Mouse (Mus musculus): ENCODE data around the gene Apoc2. TPM values are rescaled to one million over a fixed set of nuclear protein-coding genes. Genes with fewer than 3 reads are reported as not detected.

Apoc2 gene
- polyA plus RNA-seq, 1 experiment from 2014 or later = 0.26 TPM

GRCm38 (mm10) chr7:19685374-19685773, 7.6 kb upstream of the Apoc2 start:
- H3K4me3 ChIP-seq = no peak overlapping the region
- H3K27ac ChIP-seq (replicated peaks) = no peak overlapping the region
- DNase-seq (ENCODE audit: low spot score) = no peak
- no peaks in the 10 kb centered on the region for H3K36me3 ChIP-seq
- no peaks in the 10 kb centered on the region for H3K4me1 ChIP-seq
- no peaks in the 10 kb centered on the region for H3K27me3 ChIP-seq (ENCODE audit: low read depth, poor library complexity, severe bottlenecking)
- WGBS = 68% methylated on average over 4 of the region's 4 CpGs
- no peaks in the 10 kb centered on the region for H3K9me3 ChIP-seq (replicated peaks)

GRCm38 (mm10) chr7:19683771-19684201, 6.0 kb upstream of the Apoc2 start:
- no peak overlapping the region for H3K4me3 ChIP-seq
- no peaks in the 10 kb centered on the region for H3K36me3 ChIP-seq
- no peaks in the 10 kb centered on the region for H3K9me3 ChIP-seq (replicated peaks)
- H3K4me1 ChIP-seq = no peaks in the 10 kb centered on the region
- WGBS = 91% methylated on average over 6 of the region's 6 CpGs
- no peak overlapping the region for H3K27ac ChIP-seq (replicated peaks)
- no peaks in the 10 kb centered on the region for H3K27me3 ChIP-seq (ENCODE audit: low read depth, poor library complexity, severe bottlenecking)
- no peak for DNase-seq (ENCODE audit: low spot score)

- no peaks in the 10 kb centered on the region for H3K27me3 ChIP-seq (ENCODE audit: low read depth, poor library complexity, severe bottlenecking)
- H3K27ac ChIP-seq (replicated peaks) = no peak overlapping the region
These were observed 5.2 kb upstream of the Apoc2 start for GRCm38 (mm10) chr7:19682979-19683378.

GRCm38 (mm10) chr7:19681202-19681694, 3.5 kb upstream of the Apoc2 start, which contains the start of the genes Gm44805 and Apoc4:
Gene Gm44805 (minus strand): TSS chr7:19681423.
Gene Apoc4 (minus strand): TSS chr7:19681479.
- no peaks in the 10 kb centered on the region for H3K9me3 ChIP-seq (replicated peaks)
- H3K4me3 ChIP-seq = no peak within 1 kb of the TSS
- no peak within 1 kb of the TSS for H3K27ac ChIP-seq (replicated peaks)
- H3K4me1 ChIP-seq = no peaks in the 10 kb centered on the region
- no peaks in the 10 kb centered on the region for H3K36me3 ChIP-seq
- 70% methylated on average over 8 of the region's 8 CpGs for WGBS
- no peaks in the 10 kb centered on the region for H3K27me3 ChIP-seq (ENCODE audit: low read depth, poor library complexity, severe bottlenecking)
- no peak for DNase-seq (ENCODE audit: low spot score)

More at GRCm38 (mm10) chr7:19682979-19683378, 5.2 kb upstream of the Apoc2 start:
- DNase-seq (ENCODE audit: low spot score) = no peak
- WGBS = 83% methylated on average over 3 of the region's 3 CpGs
- Histone ChIP-seq H3K9me3 (replicated peaks) (no peaks in the 10 kb centered on the region), H3K4me3 (no peak overlapping the region), H3K4me1 (no peaks in the 10 kb centered on the region), H3K36me3 (no peaks in the 10 kb centered on the region)

GRCm38 (mm10) chr7:19680702-19681101, 3.0 kb upstream of the Apoc2 start:
- Histone ChIP-seq H3K4me3 (no peak overlapping the region), H3K27ac (replicated peaks) (no peak overlapping the region), H3K9me3 (replicated peaks) (no peaks in the 10 kb centered on the region), H3K27me3 (ENCODE audit: low read depth, poor library complexity, severe bottlenecking) (no peaks in the 10 kb centered on the region), H3K4me1 (no peaks in the 10 kb centered on the region), H3K36me3 (no peaks in the 10 kb centered on the region)
- DNase-seq (ENCODE audit: low spot score) = no peak
- WGBS = 85% methylated on average over 2 of the region's 2 CpGs

GRCm38 (mm10) chr7:19678901-19679300, 1.2 kb upstream of the Apoc2 start:
- H3K27ac ChIP-seq (replicated peaks) = no peak overlapping the region
- no peak for DNase-seq (ENCODE audit: low spot score)
- no peaks in the 10 kb centered on the region for H3K4me1 ChIP-seq
- WGBS = 94% methylated on average over 3 of the region's 3 CpGs
- H3K9me3 ChIP-seq (replicated peaks) = no peaks in the 10 kb centered on the region
- no peaks in the 10 kb centered on the region for H3K27me3 ChIP-seq (ENCODE audit: low read depth, poor library complexity, severe bottlenecking)
- H3K36me3 ChIP-seq = no peaks in the 10 kb centered on the region
- no peak overlapping the region for H3K4me3 ChIP-seq

GRCm38 (mm10) chr7:19676662-19677061, 1.1 kb downstream of the Apoc2 start:
- DNase-seq (ENCODE audit: low spot score) = no peak
- no peaks in the 10 kb centered on the region for H3K36me3 ChIP-seq
- H3K9me3 ChIP-seq (replicated peaks) = no peaks in the 10 kb centered on the region
- whole genome bisulfite sequencing = 70% methylated on average over 1 of the region's 1 CpGs
- H3K27me3 ChIP-seq (ENCODE audit: low read depth, poor library complexity, severe bottlenecking) = no peaks in the 10 kb centered on the region
- H3K27ac ChIP-seq (replicated peaks) = no peak overlapping the region
- no peaks in the 10 kb centered on the region for H3K4me1 ChIP-seq
- H3K4me3 ChIP-seq = no peak overlapping the region

GRCm38 (mm10) chr7:19675824-19676223, 1.9 kb downstream of the Apoc2 start:
- no peak overlapping the region for H3K4me3 ChIP-seq
- no peak overlapping the region for H3K27ac ChIP-seq (replicated peaks)
- no peaks in the 10 kb centered on the region for H3K4me1 ChIP-seq
- no peak for DNase-seq (ENCODE audit: low spot score)
- 84% methylated on average over 10 of the region's 10 CpGs for WGBS
- H3K27me3 ChIP-seq (ENCODE audit: low read depth, poor library complexity, severe bottlenecking) = no peaks in the 10 kb centered on the region
- no peaks in the 10 kb centered on the region for H3K9me3 ChIP-seq (replicated peaks)
- no peaks in the 10 kb centered on the region for H3K36me3 ChIP-seq

- H3K36me3 ChIP-seq = no peaks in the 10 kb centered on the region
- peaks cover 10% of the 10 kb centered on the region for H3K4me1 ChIP-seq
- no peak for DNase-seq (ENCODE audit: low spot score)
- no peak overlapping the region for H3K27ac ChIP-seq (replicated peaks)
- no peaks in the 10 kb centered on the region for H3K9me3 ChIP-seq (replicated peaks)
- WGBS = 73% methylated on average over 14 of the region's 14 CpGs
- no peaks in the 10 kb centered on the region for H3K27me3 ChIP-seq (ENCODE audit: low read depth, poor library complexity, severe bottlenecking)
- no peak overlapping the region for H3K4me3 ChIP-seq
These were observed 4.5 kb downstream of the Apoc2 start for GRCm38 (mm10) chr7:19673083-19673699.

GRCm38 (mm10) chr7:19671511-19671910, 6.2 kb downstream of the Apoc2 start:
- Histone ChIP-seq H3K27ac (replicated peaks) (no peak overlapping the region), H3K36me3 (no peaks in the 10 kb centered on the region), H3K4me1 (peaks cover 10% of the 10 kb centered on the region), H3K4me3 (no peak overlapping the region), H3K27me3 (ENCODE audit: low read depth, poor library complexity, severe bottlenecking) (no peaks in the 10 kb centered on the region), H3K9me3 (replicated peaks) (no peaks in the 10 kb centered on the region)
- DNase-seq (ENCODE audit: low spot score) = no peak
- WGBS = 76% methylated on average over 10 of the region's 10 CpGs

- H3K27ac ChIP-seq (replicated peaks) = peak overlapping the region; percentile 59
- 11% methylated on average over 10 of the region's 10 CpGs for WGBS
- H3K9me3 ChIP-seq (replicated peaks) = 0 out of 2 replicates have a peak, but pooled peaks cover 3% of the 10 kb centered on the region
These were observed 8.6 kb downstream of the Apoc2 start for GRCm38 (mm10) chr7:19668947-19669721.

GRCm38 (mm10) chr7:19667434-19667833, 10.3 kb downstream of the Apoc2 start:
- WGBS = 81% methylated on average over 2 of the region's 2 CpGs
- no peak for DNase-seq (ENCODE audit: low spot score)
- no peak overlapping the region for H3K4me3 ChIP-seq
- H3K9me3 ChIP-seq (replicated peaks) = 0 out of 2 replicates have a peak, but pooled peaks cover 3% of the 10 kb centered on the region
- H3K27ac ChIP-seq (replicated peaks) = no peak overlapping the region
- H3K27me3 ChIP-seq (ENCODE audit: low read depth, poor library complexity, severe bottlenecking) = no peaks in the 10 kb centered on the region
- H3K4me1 ChIP-seq = peaks cover 33% of the 10 kb centered on the region
- H3K36me3 ChIP-seq = peaks cover 4% of the 10 kb centered on the region

More at GRCm38 (mm10) chr7:19668947-19669721, 8.6 kb downstream of the Apoc2 start:
- no peaks in the 10 kb centered on the region for H3K36me3 ChIP-seq
- peak overlapping the region; percentile 35 for H3K4me3 ChIP-seq
- peak; percentile 87 for DNase-seq (ENCODE audit: low spot score)
- no peaks in the 10 kb centered on the region for H3K27me3 ChIP-seq (ENCODE audit: low read depth, poor library complexity, severe bottlenecking)
- H3K4me1 ChIP-seq = peaks cover 19% of the 10 kb centered on the region

GRCm38 (mm10) chr7:19666750-19667149, 11.0 kb downstream of the Apoc2 start:
- Histone ChIP-seq H3K36me3 (peaks cover 11% of the 10 kb centered on the region), H3K27me3 (ENCODE audit: low read depth, poor library complexity, severe bottlenecking) (no peaks in the 10 kb centered on the region), H3K27ac (replicated peaks) (no peak overlapping the region), H3K4me3 (no peak overlapping the region), H3K4me1 (peaks cover 33% of the 10 kb centered on the region), H3K9me3 (replicated peaks) (0 out of 2 replicates have a peak, but pooled peaks cover 3% of the 10 kb centered on the region)
- 66% methylated on average over 3 of the region's 3 CpGs for WGBS
- DNase-seq (ENCODE audit: low spot score) = no peak
